Comparison of ENCODE assay signal across 8 mouse cellular contexts in genomic region chr8:61759327-61760189, GRCm38 (mm10).
DNase-seq lines count a peak whose midpoint lies in the region; ATAC-seq and TF ChIP-seq lines count a peak whose summit lies in the region.

No protein-coding gene starts in this region.

- H3K4me1 ChIP-seq in kidney, postnatal 0 days (replicated peaks; ENCODE audit: insufficient read depth, low read length) = peaks cover 7% of the 10 kb centered on the region
- H3K4me1 ChIP-seq in midbrain, embryonic 10.5 days = peaks cover 33% of the 10 kb centered on the region

- WGBS in kidney, postnatal 0 days = 1% methylated on average over 44 of the region's 44 CpGs
- under 1% methylated on average over 44 of the region's 44 CpGs for WGBS in midbrain, embryonic 10.5 days

- DNase-seq in left cerebral cortex, postnatal 36 days (ENCODE audit: low spot score in 2 of 2) = peak; percentile 9 to 11
- no peak for DNase-seq in left cerebral cortex, adult 9 months (ENCODE audit: low spot score in 2 of 2)
- peak; percentile 76 for DNase-seq in embryo, embryonic 10 days (ENCODE audit: low spot score)
- peak; percentile 8 to 23 for DNase-seq in heart, adult 9 months (ENCODE audit: low spot score in 2 of 2)
- peak; percentile 75 for DNase-seq in kidney, postnatal 0 days (ENCODE audit: low spot score)
- peak; percentile 77 for DNase-seq in midbrain, embryonic 10.5 days (ENCODE audit: low spot score)
- DNase-seq in testis, postnatal 14 days (ENCODE audit: low spot score) = peak; percentile 27
- DNase-seq in layer of hippocampus, adult 11-12 months (ENCODE audit: low spot score) = no peak

- peak; percentile 73 for ATAC-seq in kidney, postnatal 0 days (replicated peaks; ENCODE audit: low FRiP score, low read depth)

- peak overlapping the region; percentile 54 for H3K9ac ChIP-seq in kidney, postnatal 0 days (ENCODE audit: low read depth, low read length)

- no peak for TF ChIP-seq CTCF in kidney, postnatal 0 days (IDR thresholded peaks at IDR 0.05; ENCODE audit: low read depth)

- peak overlapping the region; percentile 80 for H3K4me2 ChIP-seq in kidney, postnatal 0 days (ENCODE audit: low read length)

- intact Hi-C loops in left cerebral cortex, postnatal 36 days (cut with DNase I) = no loop called here

- no peaks in the 10 kb centered on the region for H3K9me3 ChIP-seq in kidney, postnatal 0 days (replicated peaks; ENCODE audit: low read length)
- H3K9me3 ChIP-seq in midbrain, embryonic 10.5 days (replicated peaks) = no peaks in the 10 kb centered on the region

- peak overlapping the region; percentile 50 for H3K4me3 ChIP-seq in kidney, postnatal 0 days (replicated peaks; ENCODE audit: low read depth, low read length)
- H3K4me3 ChIP-seq in midbrain, embryonic 10.5 days = peak overlapping the region; percentile 83

- peak overlapping the region; percentile 32 for H3K27ac ChIP-seq in kidney, postnatal 0 days
- peak overlapping the region; percentile 96 for H3K27ac ChIP-seq in midbrain, embryonic 10.5 days (replicated peaks)

- H3K27me3 ChIP-seq in kidney, postnatal 0 days (ENCODE audit: insufficient read depth, low read length) = peaks cover 6% of the 10 kb centered on the region; the same call in 1 of the 2 replicates
- H3K27me3 ChIP-seq in midbrain, embryonic 10.5 days (ENCODE audit: low read depth, poor library complexity, severe bottlenecking) = no peaks in the 10 kb centered on the region

- no peaks in the 10 kb centered on the region for H3K36me3 ChIP-seq in kidney, postnatal 0 days (ENCODE audit: insufficient read depth, low read length)
- H3K36me3 ChIP-seq in midbrain, embryonic 10.5 days = peaks cover 19% of the 10 kb centered on the region

Comparison
In these comparisons a context has a peak if more than half of its experiments do, and no peak if none do; other contexts are left out.
1. DNase-seq: peak in left cerebral cortex, postnatal 36 days (2 of 2), embryo, embryonic 10 days (single experiment), heart, adult 9 months (2 of 2), kidney, postnatal 0 days (single experiment), midbrain, embryonic 10.5 days (single experiment) and testis, postnatal 14 days (single experiment); none in left cerebral cortex, adult 9 months (0 of 2) and layer of hippocampus, adult 11-12 months (single experiment).